Mouse (Mus musculus) small intestine, adult 2 months (tissue): ENCODE results near the gene Tjp1. TPM values are rescaled to one million over a fixed set of nuclear protein-coding genes. Genes with fewer than 3 reads are reported as not detected.

Experiments
- H3K27ac ChIP-seq: fragments of 200-500 bp; 2 replicates; pipeline ENCODE4 v1.5.1; 2012; ENCODE audit warnings: low read depth, low read length, control low read depth, inconsistent platforms; ENCODE audit not compliant: insufficient read depth
- H3K27me3 ChIP-seq: fragments of 200-500 bp; 2 replicates; pipeline ENCODE4 v1.6.1; 2012; ENCODE audit warnings: mild to moderate bottlenecking, moderate library complexity, low read length, inconsistent platforms; ENCODE audit not compliant: control insufficient read depth, insufficient read depth
- H3K36me3 ChIP-seq: fragments of 200-500 bp; 2 replicates; pipeline ENCODE4 v1.6.1; 2012; ENCODE audit warnings: mild to moderate bottlenecking, low read length, control low read depth, inconsistent platforms; ENCODE audit not compliant: control insufficient read depth, insufficient read depth
- H3K4me1 ChIP-seq: fragments of 200-500 bp; 2 replicates; pipeline ENCODE4 v1.6.1; 2012; ENCODE audit warnings: low read length, inconsistent platforms, mixed read lengths; ENCODE audit not compliant: control insufficient read depth, insufficient read depth, insufficient read length
- H3K4me3 ChIP-seq: fragments of 200-500 bp; 2 replicates; pipeline ENCODE4 v1.5.1; 2012; ENCODE audit warnings: low read depth, mild to moderate bottlenecking, control low read depth, inconsistent platforms, low read length, moderate library complexity
- CTCF ChIP-seq: fragments of 200-500 bp; IDR thresholded peaks from 2 replicates; pipeline ENCODE4 v1.5.1; 2012; ENCODE audit warnings: low read depth, mild to moderate bottlenecking, control low read depth, inconsistent platforms, low read length, moderate library complexity, mixed read lengths; ENCODE audit not compliant: insufficient replicate concordance, insufficient read length; ENCODE audit errors: extremely low read depth
- POLR2A ChIP-seq: fragments of 200-500 bp; IDR thresholded peaks from 2 replicates; pipeline ENCODE4 v1.6.1; 2012; ENCODE audit warnings: low read depth, mild to moderate bottlenecking, control low read depth, inconsistent platforms, low read length, moderate library complexity
- WGBS: fragments of 180-500 bp; shearing (Covaris S2); methylation state at CpG from one replicate; pipeline ENCODE4 v1.1.7; 2018; 5-methylcytosine and 5-hydroxymethylcytosine counted together
- polyA plus RNA-seq: library from polyadenylated mRNA; depleted of rRNA; stranded (reverse); fragments of >200 nt; gene quantifications from 2 replicates; pipeline ENCODE4 v1.2.3, GENCODE M21; 2012

Tjp1 gene
- polyA plus RNA-seq, 1 experiment, result 13.2 TPM

- H3K4me3 ChIP-seq, result no peak overlapping the region
- no peak for TF ChIP-seq CTCF
- no peak for TF ChIP-seq POLR2A
- H3K36me3 ChIP-seq, result no peaks in the 10 kb centered on the region
- no peak overlapping the region for H3K27ac ChIP-seq
- H3K4me1 ChIP-seq, result no peaks in the 10 kb centered on the region; the same call in 1 of the 2 replicates
- WGBS, result 36% methylated on average over 5 of the region's 5 CpGs
- no peaks in the 10 kb centered on the region for H3K27me3 ChIP-seq
These were observed 20.2 kb downstream of the Tjp1 start for GRCm38 (mm10) chr7:65507341-65507740.

- H3K4me1 ChIP-seq, result no peaks in the 10 kb centered on the region; the same call in 1 of the 2 replicates
- H3K27me3 ChIP-seq, result no peaks in the 10 kb centered on the region
- WGBS, result 62% methylated on average over 10 of the region's 10 CpGs
- TF ChIP-seq CTCF (no peak), POLR2A (no peak)
- no peak overlapping the region for H3K4me3 ChIP-seq
- no peaks in the 10 kb centered on the region for H3K36me3 ChIP-seq
- no peak overlapping the region for H3K27ac ChIP-seq
These were observed 24.9 kb downstream of the Tjp1 start for GRCm38 (mm10) chr7:65502486-65503322.

- WGBS, result 62% methylated on average over 7 of the region's 7 CpGs
- Histone ChIP-seq H3K27ac (no peak overlapping the region), H3K4me3 (no peak overlapping the region), H3K4me1 (no peaks in the 10 kb centered on the region), H3K27me3 (no peaks in the 10 kb centered on the region), H3K36me3 (no peaks in the 10 kb centered on the region)
- TF ChIP-seq CTCF (no peak), POLR2A (no peak)
These were observed 26.8 kb downstream of the Tjp1 start for GRCm38 (mm10) chr7:65500746-65501145.

GRCm38 (mm10) chr7:65497733-65498583 is 29.6 kb downstream of the Tjp1 start:
- Histone ChIP-seq H3K4me3 (no peak overlapping the region), H3K4me1 (no peaks in the 10 kb centered on the region), H3K27me3 (no peaks in the 10 kb centered on the region), H3K36me3 (no peaks in the 10 kb centered on the region), H3K27ac (no peak overlapping the region)
- no peak for TF ChIP-seq POLR2A
- TF ChIP-seq CTCF, result peak; percentile 82
- WGBS, result 54% methylated on average over 12 of the region's 12 CpGs

- Histone ChIP-seq H3K27ac (no peak overlapping the region), H3K27me3 (no peaks in the 10 kb centered on the region), H3K4me3 (no peak overlapping the region), H3K4me1 (peaks cover 6% of the 10 kb centered on the region; the same call in 1 of the 2 replicates), H3K36me3 (no peaks in the 10 kb centered on the region)
- WGBS, result 85% methylated on average over 7 of the region's 7 CpGs
- TF ChIP-seq CTCF, result no peak
- no peak for TF ChIP-seq POLR2A
These were observed 37.1 kb downstream of the Tjp1 start for GRCm38 (mm10) chr7:65490526-65490925.

- 76% methylated on average over 9 of the region's 9 CpGs for WGBS
These were observed 37.8 kb downstream of the Tjp1 start for GRCm38 (mm10) chr7:65489742-65490141.

GRCm38 (mm10) chr7:65489195-65489594 is 38.4 kb downstream of the Tjp1 start:
- TF ChIP-seq CTCF (no peak), POLR2A (no peak)
- Histone ChIP-seq H3K27me3 (no peaks in the 10 kb centered on the region), H3K36me3 (no peaks in the 10 kb centered on the region), H3K27ac (no peak overlapping the region), H3K4me1 (peaks cover 11% of the 10 kb centered on the region; the same call in 1 of the 2 replicates), H3K4me3 (no peak overlapping the region)
- WGBS, result 95% methylated on average over 6 of the region's 6 CpGs

More at GRCm38 (mm10) chr7:65489742-65490141, 37.8 kb downstream of the Tjp1 start:
- Histone ChIP-seq H3K4me1 (peaks cover 8% of the 10 kb centered on the region; the same call in 1 of the 2 replicates), H3K4me3 (no peak overlapping the region), H3K36me3 (no peaks in the 10 kb centered on the region), H3K27me3 (no peaks in the 10 kb centered on the region), H3K27ac (no peak overlapping the region)
- no peak for TF ChIP-seq CTCF
- TF ChIP-seq POLR2A, result no peak
